Mouse (Mus musculus) 416B (cell line): ENCODE measurements around the gene Eef1akmt2.
A peak's percentile ranks its signal among the peaks of the same experiment; 100 is the strongest.

Source experiments
- DNase-seq: peaks from one replicate; pipeline ENCODE4 v3.0.0; 2011; ENCODE audit warnings: low read depth

Eef1akmt2 gene

DNA sequence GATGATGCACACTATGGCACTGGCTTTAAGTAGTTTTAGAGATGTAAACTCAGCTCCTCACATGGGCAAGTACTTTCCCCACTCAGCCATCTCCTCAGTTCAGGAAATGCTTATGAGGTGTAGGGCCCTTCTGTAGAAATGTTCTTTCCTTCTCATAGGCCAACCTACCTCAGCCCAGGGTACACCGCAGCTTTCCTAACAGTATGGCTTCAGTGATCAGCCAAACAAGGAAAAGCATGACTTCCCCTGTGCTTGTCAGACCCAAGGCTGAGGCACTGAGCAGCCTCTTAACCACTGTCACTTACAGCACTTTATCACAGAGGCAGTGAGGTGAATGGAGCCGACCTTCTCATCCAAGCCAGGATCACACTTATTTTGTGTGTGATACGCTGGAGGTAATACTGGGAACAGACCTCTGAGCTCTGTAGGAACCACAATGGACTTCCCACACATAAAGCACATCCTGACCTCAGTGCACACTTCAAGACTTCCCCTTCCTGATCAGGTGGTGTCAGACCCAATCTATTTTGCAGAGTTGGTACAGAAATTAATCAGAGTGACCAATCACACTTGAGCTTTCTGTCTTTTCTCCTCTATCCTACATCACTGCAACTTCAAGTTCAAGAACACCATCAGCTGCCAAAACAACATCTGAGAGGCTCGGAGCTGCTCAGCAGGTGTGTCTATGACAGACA, 64.8 kb downstream of the Eef1akmt2 start:
- DNase-seq, result peak; percentile 33

DNA sequence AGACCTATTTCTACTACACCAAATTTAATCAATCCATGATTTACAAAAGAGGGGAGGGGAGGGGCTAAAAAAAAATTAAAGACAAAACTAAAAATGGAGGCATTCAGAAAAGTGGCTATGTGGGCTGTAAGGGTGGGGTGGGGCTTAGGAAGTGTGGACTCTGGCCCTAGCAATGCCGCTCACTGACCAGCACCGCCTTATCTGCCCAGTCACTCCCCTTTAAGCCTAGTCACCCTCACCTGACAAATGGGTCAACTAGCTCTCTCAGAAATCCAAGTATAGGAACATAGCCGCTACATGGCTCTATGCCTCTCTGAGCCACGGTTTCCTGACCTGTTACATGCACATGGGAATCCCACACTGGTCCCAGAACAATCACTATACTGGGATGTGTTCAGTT, 65.5 kb downstream of the Eef1akmt2 start:
- DNase-seq, result no peak

- DNase-seq, result no peak
Observed at GRCm38 (mm10) chr7:132786522-132786921, 66.0 kb downstream of the Eef1akmt2 start.

DNA sequence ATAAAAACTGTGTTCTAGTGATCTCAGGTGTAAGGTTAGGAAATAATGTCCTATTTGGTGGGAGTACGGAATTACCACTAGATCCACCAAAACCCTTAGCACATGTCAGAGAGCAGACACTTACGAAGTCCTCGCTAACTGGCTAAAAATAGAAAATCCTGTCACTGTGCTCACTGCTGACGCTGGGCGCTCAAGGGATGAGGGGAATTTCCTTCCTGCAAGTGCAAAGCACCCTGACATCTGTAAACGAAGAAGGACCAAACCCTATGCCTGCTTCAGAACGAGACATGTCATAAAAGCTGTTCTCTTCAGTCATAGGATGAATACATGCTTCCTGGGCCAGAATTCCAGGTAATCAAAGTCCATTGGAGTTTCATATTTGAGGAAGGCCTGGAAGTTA, 66.5 kb downstream of the Eef1akmt2 start:
- no peak for DNase-seq

- no peak for DNase-seq
Observed at GRCm38 (mm10) chr7:132784101-132784500, 68.4 kb downstream of the Eef1akmt2 start.

DNA sequence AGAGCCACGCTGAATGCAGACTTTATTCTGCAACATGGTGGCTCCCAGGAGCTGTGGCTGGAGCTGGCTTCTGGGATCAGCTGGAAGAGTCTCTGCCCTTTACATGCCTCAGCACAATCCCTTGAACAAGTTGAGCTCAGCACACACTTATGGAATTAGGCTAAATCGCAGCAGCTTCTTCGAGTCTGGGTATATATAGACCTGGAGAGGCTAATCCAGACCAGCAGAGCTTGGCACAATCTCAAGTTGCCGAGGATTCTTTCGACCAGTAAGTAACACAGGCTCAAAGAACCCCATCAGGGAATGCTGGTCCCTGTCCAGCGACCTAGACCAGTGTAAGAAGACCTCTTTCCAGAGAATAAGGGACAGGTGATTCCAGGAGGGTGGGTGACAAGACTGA, 70.6 kb downstream of the Eef1akmt2 start:
- no peak for DNase-seq

DNA sequence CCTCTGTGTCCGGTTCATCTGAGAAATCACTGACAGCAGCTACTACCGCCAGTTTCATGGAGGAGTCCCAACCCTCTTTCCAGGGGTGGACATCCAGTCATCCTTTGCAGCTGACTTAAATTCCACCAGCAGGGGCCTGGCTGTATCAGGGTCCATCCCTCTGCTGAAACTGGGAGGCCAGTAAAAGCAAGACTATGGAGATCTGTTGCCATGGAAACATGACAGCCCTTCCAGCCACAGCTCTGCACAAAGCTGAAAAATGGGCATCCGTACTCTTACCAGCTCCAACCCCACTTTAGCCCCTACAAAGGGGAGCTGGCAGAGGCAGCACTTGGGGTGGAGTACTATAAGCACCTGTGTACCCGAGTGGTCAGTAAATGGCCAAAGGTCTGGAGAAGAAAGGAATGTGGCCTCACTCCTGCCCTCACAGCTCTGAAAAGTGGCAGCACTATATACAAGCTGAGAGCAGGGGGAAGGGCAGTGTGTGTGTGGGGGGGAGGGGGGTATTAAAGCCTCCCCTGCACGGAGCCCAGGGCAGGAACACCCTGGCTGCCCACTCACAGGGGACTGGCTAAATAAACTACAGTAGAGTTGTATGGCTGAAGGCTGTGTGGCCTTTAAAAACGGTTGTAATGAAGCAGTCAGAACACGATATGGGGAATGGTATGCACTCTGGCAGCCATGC, 71.2 kb downstream of the Eef1akmt2 start:
- DNase-seq, result no peak

DNA sequence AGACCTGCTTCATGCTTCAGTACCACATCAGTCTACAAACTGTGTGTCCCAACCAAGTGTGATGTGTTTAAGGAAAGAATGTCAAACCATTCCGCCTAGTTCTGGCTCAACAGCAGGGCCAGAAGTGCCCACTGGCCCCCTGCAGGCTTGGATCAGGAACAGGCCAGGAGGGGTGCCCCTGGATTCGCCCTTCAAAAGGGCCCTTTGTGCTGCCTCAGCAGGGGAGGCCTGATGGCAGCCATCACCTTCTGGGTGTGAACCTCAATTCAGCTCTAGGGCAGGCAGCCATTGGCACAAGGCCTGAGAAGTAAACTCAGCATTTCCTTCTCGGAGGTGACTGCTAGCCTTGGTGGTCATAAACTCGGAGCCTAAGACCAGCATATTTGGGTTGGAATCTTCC, 71.9 kb downstream of the Eef1akmt2 start:
- no peak for DNase-seq

GRCm38 (mm10) chr7:132778630-132779029, 73.8 kb downstream of the Eef1akmt2 start:
- no peak for DNase-seq

GRCm38 (mm10) chr7:132777728-132778453, 74.6 kb downstream of the Eef1akmt2 start:
- no peak for DNase-seq
